Mouse (Mus musculus) adrenal gland, postnatal 36 days (tissue): ENCODE measurements around the gene Gps2. TPM values are rescaled to one million over a fixed set of nuclear protein-coding genes. Genes with fewer than 3 reads are reported as not detected.

ENCODE experiments used
- DNase-seq, 2 experiments: peaks; one replicate each; pipeline ENCODE4 v3.0.0; 2021; ENCODE audit warnings: mixed read lengths in 1 of 2
- long read RNA-seq, 2 experiments: library from polyadenylated mRNA; stranded (forward); transcript quantifications; one replicate each; pipeline ENCODE4 v2.0.0; 2021; ENCODE audit warnings: borderline sequencing depth in 2 of 2
- total RNA-seq, 2 experiments: library from RNA; stranded (reverse); gene quantifications; 2 replicates each; pipeline ENCODE4 v1.2.3; 2021

Gene Gps2
- 10 to 100 TPM; 47.1 to 47.6 TPM for total RNA-seq
- long read RNA-seq, experiment 1, transcript Gps2-201 (10 exons, 1,220 nt), result minor isoform, 12 of 62 reads
- long read RNA-seq, experiment 1, transcript Gps2-203 (11 exons, 1,159 nt), result major isoform, 15 of 62 reads
- long read RNA-seq, experiment 1, partial matches to known transcripts, result 27 of 62 reads
- long read RNA-seq, experiment 1, other reads (novel, unspliced or antisense), result 8 of 62 reads
- long read RNA-seq, experiment 2, transcript Gps2-203 (11 exons, 1,159 nt), result major isoform, 12 of 29 reads
- long read RNA-seq, experiment 2, transcript Gps2-201 (10 exons, 1,220 nt), result minor isoform, 7 of 29 reads
- long read RNA-seq, experiment 2, partial matches to known transcripts, result 3 of 29 reads
- long read RNA-seq, experiment 2, other reads (novel, unspliced or antisense), result 7 of 29 reads

DNA sequence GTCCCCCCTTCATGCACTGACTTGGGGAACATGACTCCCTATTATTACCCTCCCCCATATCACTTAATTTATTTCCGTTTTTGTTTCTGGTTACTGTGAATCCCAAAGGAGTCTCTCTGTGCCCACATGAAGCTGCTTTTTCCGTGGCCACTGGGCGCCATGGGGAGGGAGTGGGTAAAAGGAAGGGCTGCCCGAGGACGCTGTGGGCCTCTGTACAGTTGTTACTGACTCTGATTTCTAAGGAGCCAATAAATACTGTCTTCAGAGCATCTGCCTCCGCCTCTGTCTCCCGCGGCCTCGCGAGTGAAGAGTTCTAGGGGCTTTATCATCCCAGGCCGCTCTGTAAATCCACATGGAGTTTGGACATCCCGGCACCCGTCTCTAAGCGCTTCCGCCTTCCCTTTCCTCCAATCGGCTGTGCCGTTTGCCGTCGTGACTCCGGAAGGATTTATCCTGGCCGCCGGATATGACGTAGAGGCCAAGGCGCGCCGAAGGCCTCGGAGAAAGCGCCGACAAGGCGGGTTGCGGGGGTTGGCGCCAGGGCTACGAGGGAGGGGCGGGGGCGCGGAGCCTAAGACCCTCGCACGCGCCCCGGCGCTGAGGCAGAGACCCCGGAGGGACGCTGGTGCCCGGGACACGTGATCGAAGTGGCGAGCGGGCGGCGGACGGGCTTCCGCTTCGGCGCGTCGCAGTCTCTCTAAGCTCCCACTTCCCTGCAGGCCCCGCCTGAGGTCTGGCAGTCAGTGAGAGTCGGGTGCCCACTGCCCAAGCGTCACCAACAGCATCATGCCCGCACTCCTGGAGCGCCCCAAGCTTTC, at the start of gene Gps2:
Gene Gps2, plus strand, starts transcription at position 335 of the 818 bp plus-strand sequence.
- peak; percentile 93 to 94 for DNase-seq

DNA sequence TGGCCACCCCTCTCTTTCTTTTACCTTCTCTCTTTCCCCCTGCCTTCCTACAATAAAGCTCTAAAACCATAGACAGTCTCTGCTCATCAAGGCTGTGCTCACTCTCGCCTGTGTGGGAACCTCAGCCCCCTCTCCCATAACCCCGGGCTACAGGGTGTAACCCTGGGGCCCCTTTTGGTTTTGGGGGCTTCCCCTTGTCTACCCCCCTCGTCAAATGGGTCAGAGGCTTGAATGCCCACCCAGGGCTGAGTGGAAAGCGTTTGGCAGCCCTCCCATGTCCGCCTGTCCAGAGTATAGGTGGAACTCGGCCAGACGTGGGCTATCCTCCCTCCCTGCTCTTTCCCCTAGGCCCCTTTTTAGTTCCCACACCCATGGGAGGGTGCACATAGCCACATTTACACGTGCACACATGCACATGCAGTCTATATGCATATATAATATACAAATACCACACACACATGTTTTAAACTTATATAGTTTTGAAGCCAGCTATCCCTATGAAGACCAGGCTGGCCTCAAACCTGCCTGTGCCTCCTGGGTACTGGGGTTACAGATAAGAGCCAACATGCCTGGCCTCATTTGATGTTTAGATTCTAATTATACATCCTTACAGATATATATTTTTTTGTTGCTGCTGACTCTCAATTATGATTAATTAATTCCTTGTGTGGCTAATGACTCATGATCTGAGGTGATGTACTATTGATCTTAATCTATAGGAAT, 49.4 kb upstream of the Gps2 start:
- no peak for DNase-seq

DNA sequence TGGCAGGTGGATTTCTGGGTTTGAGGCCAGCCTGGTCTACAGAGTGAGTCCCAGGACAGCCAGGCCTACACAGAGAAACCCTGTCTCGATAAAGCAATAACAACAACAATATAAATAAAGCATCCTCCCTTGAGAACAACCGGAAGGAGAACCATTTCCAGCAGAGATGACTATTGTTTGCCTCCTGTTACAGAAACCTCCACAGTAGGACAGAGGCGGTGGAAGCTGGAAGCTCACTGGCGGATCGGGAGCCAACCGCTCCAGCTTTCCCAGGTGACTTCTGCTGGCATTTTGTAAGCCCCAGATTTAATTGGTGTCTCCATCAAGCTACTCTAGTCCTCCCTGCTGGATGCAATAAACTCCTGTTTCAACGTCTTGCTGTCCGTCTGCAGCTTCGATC, 48.1 kb upstream of the Gps2 start:
- DNase-seq, result no peak

DNA sequence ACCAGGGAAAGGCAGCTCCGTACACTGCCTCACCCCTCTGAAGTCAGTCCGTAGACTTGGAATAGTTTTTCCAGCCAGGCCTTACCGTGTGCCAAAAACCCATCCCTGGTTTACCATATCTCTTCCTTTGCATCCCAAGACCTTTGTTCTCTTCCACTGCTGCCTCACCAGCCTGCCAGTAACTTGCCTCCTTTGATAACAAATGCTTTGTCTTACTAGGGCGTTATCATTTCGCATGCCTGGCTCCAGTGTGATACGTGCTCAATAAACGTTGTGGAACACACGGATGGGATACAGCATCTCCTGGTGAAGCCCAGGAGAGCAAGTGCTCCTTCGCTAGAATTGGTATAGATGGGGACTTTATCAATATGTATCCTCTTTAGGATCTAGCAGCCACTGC, 46.4 kb upstream of the Gps2 start:
- no peak for DNase-seq

DNA sequence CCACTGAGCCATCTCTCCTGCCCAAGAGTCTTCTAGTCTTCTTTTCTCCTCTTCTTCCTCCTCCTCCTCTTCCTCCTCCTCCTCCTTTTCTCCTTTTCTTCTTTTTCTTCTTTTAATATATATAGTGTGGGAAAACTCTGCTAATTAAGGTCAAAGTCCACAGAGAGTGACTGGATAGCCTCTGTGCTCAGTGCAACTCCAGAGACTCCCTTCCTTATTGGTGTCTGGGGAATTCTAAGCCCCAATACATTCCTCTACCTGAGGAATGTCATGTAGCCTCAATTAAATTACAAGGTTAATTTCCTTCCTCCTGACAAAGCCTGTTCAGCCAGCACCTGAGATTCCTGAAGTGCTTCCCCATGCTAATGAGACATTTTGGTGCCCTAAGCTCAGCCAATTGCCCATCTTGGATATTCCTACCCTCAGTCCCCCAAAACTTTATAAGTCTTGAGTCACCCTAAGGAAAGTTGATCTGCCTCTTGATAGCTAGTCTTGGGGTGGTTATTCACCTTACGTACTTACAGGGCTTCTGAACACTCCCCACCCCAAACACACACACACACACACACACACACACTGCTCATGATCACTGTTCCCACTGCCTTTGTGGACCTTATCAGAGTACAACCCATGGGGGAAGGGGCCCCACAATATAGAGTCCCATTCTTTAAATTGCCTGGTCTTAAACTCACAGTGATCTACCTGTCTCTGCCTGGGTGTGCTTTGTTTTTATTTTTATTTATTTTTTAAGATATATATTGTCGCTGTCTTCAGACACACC, 43.2 kb upstream of the Gps2 start:
- DNase-seq, result no peak

DNA sequence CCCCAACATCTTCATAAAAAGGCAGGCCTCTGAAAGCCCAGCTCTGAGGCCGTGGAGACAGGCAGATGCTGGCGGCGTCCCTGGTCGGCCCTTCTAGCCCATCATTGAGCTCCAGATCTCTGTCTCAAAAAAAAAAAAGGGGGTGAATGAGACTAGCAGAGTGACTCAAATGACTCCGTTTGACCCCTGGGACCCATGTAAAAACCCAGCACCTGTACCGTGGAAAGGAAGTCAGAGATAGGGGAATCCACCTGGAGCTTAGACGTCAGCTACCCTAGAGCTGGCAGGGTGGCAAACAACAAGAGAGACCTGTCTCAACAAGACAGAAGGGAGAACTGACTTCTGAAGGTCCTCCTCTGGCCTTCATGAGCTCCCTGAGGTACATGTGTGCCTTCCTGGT, 41.9 kb upstream of the Gps2 start:
- DNase-seq, result no peak

DNA sequence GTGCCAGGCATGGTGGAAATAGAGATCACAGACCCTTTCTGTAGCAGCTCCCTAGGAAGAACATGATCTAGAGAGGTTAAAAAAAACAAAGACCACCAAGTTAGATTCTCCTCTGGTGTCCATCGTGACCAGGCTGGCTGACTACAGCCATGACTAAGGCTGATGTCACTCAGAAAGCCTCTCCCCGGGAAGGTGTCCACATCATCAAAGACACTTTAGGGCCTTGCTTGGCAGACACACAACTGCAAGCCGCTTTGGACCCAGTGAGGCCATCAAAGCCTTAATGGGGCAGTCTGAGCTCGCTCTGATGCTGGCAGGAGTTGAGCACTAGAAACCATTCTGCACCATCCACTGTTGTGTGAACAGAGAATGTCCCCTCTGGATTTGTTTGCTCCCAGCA, 41.2 kb upstream of the Gps2 start:
- peak; percentile 46 to 48 for DNase-seq

DNA sequence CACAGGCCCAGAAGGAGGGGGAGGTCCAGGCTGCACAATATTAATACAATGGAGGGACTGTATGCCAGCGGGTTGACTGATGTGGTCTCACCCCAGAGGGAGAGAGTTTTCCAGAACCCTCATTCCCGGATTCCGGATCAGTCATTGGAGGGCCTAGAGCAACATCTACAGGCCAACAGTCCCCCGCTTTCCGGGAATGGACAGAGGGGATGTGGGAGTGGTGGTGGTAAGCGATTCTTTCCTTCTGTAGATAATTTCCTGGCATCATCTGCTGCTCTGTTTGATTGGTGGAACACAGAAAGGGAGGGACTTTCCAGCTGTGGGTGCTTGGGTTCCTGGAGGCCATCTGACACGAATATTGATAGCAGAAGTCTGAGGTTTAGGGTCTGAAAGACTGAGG, 37.5 kb upstream of the Gps2 start:
- no peak for DNase-seq

DNA sequence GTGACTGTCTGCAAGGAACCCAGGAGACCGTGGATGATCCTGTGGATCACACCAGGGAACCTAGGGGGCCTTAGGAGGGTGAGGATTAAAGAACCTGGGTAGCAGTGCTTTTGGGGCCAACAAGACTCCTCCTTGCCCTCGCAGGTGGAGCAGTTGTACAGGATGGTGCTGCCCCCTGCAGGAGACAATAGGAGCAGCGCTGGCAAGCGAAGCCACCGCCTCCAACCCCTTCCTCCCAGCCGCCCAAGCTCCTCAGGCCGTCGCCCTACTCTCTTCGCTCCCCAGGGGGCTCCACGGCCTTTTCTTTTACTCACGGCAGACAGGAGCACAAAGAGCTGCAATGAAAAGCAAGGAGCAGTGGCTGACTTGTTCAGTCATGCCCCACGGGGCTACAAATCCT, 36.8 kb upstream of the Gps2 start:
- peak; percentile 87 to 92 for DNase-seq

DNA sequence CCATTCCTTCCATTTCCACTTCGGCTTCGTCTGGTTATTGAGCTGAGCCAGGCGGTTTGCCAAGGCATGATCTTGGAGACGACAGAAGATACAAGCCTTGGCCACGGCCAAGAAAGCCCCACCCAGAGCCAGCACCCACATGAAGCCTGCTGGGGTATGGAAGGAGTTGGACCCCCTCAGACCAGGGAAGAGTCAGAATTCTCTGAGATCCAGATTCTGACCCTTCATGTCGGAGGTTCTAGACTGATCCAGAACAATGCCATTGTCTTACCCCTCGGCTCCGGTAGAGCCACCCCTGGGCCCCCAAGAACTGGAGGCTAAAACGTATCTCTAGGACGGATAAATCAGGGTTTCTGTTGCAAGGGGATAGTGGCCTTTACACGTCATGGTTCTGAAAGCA, 35.8 kb upstream of the Gps2 start, which contains the start of gene Tmem95:
Gene Tmem95, minus strand, starts transcription at position 141 of the 400 bp plus-strand sequence.
- no peak for DNase-seq

DNA sequence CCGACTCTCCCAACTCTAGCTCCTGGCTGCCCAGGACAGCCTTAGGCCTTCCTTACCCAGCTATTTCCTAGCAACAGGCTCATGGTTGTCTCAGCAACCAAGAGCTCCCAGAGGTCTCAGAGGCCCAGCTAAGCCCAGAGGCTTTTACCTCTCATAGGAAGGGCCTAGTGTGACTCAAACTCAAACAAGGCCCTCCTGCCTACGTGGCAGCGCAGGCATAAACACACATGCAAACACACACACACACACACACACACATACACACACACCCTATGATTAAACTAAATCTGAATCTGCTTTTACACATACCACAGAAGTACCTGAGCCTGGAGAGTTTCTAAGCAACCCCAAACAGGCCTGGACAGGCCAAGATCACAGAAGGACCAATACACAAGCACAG, 35.3 kb upstream of the Gps2 start:
- DNase-seq, result no peak

DNA sequence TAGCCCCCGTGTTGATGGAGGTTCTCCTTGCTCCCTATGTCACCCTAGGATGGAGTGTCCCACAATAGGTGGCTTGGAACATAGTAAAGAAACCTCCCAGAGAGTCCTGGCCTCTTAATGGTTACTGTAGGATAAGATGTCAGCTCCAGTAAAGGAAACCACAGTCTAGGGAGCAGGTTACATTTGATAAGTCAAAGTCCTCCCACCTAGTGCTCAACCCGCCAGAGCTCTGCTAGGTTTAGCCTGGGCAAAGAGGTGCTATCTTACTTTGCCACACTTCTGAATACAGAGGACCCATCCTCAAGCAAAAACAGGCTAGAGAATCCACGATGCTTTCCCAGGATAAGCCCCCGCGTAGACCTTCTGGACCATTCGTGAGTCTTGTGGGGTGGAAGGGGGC, 34.7 kb upstream of the Gps2 start:
- no peak for DNase-seq

DNA sequence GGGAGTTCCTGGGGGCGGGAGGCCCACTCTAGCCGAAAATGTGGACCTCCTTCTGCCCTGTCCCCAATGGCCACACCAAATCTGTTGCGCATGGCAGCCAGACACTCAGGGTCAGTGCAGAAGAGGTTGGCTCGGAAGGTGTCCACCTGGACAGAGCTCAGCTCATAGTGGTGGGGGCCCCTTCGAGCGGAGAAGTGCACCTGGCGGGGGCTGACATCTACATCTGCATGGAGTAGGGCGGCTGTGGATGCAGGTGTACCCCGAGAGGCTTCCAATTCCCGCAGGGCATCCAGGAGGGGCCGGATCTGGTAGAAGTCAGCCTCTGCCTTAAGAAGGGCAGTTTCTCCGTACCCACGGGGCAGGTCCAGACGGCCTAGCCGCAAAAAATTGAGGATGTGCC, 34.0 kb upstream of the Gps2 start:
- no peak for DNase-seq

DNA sequence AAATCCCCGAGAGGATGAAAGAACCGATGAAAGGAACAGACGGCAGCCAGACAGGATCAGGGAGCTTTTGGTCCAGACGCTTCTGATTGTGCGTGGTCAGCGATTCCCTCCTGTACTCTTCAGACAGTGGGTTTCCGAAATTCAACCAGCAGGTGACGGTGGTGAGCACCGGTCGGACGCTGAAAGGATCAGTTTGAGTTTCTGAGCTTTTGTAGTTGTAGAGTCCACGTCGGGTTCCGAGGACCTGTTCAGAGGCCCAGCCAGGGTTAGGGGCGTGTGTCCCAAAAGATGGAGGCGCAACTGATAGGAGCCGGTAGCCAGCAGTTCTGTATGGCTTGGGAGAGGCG, 33.2 kb upstream of the Gps2 start:
- peak; percentile 70 to 79 for DNase-seq

DNA sequence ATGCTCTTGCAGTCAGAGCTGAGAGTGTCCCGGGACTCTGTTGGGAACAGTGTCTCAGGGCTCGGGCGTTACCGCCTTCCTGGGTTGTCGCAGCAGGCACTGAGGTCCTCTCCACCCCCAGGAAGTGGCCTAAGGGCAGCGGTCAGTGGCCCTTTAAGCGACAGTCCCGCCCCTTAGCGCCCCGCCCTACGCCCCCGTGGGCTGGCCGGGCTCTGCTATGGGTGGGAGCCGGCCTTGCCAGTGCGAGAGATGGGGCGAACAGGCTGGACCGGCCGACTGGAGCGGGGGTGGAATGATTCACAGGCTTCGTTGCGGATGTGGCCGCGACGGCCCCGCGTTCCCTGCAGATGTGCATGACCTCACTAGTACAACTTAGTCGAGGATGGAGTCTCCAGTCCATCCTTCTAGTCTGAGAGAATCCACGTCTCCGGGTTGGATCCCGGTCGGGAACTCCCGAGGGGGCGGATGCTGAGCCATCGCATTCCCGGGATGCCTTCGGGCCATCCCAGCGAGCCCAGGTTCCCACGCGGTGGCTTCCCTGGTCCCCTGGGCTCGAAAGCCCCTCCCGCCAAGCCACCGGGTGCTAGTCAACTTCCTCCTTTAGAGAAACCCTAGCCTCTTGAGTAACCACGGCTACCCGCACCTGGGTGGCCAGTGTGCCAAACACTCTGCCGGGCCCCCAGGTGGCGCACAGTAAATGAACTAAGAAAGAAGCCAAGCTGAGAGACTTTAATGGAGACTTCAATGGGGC, 32.7 kb upstream of the Gps2 start, which contains the start of gene Kctd11:
Gene Kctd11, minus strand, starts transcription at position 554 of the 751 bp plus-strand sequence.
- peak; percentile 96 for DNase-seq

DNA sequence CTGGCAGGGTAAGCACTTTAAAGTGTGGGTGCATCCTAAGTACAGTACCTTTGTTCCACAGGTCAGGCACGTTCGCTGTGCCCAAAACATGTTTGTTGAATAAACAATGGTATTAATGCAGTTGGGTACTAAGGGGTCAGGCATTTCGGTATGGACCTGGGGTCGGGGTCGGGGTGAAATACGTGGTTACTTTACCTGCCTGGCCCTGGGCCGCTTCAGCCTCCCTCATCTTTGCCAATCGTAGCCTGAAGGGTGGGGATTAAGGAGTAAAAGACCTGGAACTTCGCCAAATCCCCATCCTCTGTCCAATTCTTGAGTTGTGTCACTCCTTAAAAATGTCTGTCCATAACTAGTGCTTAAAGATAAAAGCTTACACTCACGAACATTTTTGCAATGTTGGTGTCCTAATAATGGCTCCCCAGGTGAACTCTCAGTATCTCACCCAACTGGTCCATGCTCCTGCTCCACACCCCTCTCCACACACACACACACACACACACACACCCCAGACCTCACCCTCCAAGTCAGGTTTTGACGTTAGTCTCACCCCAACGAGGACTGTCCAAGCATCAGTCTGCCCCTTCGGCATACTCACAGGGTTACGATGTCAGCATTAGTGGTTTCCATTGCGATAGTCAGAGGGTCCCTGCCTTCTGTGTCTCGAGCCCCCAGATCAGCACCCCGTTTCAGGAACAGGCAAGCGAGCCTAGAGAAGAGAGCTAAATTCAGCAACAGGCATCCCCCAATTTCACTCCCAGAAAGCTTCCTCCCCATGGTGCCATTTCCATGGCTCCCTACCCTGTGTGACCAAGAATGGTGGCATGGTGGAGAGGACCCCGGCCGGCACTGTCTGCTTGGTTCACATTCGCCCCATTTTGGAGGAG, 31.7 kb upstream of the Gps2 start:
- DNase-seq, result no peak

DNA sequence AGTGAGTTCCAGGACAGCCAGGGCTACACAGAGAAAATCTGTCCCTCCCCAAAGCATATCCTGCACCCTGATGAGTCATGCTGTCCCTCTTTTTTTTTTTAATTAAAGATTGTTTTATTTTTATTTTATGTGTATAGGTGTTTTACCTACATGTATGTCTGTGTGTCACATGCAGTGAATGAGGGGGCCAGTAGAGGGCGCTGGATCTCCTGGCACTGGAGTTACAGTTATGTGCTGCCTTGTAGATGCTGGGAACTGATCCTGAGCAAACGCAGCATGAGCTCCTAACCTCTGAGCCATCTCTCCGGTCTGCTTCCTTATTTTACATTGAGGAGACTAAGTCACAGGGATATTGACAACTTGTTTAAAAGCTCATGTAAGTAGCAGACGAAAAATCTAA, 30.6 kb upstream of the Gps2 start:
- no peak for DNase-seq

DNA sequence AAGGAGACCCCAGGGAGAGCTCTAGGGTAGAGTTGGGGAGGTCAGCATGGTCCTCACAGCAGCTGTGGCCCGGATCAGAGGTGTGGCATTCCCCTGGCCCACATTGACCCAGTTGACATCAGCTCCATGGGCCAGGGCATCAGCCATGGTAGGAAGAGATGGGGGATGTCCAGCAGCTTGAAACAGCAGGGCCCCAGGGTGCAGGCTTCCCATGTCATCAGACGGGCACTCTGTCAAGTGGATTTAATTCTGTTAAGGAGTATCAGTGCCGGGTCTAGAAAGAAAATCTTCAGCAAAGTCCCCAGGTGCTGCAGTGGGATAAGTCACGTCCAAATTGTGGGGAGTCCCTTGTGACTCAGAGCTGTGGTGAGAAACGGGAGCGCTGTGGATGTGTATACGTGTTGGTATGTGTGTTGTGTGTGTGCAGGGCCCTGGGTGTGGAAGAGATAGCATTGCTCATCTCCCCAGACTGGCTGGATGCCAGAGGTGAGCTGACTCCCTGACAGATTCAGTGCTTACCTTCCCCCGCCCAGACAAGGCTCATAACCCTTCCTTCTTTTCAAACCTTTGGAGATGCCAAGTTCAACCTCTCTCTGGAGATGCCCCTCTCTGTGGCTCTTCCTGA, 30.0 kb upstream of the Gps2 start:
- no peak for DNase-seq

DNA sequence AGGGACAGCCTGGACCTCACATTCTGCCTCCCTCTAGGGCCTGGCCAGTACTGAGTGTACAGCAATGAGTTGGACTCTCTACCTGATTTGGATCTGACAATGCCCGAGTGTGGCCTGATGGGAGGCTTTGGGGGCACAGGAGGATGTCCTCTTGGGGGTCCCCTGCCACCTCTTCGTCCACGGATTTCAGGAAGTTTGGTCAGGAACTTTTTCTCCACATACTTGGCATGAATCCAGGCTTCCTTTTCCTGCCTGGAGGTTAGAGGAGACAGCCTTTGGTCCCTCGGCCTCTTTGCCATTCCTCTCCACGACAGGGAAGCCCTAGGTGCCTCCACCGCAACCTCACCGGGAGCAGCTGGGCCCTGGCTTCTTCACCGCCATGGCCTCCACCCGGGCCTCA, 29.4 kb upstream of the Gps2 start:
- no peak for DNase-seq

DNA sequence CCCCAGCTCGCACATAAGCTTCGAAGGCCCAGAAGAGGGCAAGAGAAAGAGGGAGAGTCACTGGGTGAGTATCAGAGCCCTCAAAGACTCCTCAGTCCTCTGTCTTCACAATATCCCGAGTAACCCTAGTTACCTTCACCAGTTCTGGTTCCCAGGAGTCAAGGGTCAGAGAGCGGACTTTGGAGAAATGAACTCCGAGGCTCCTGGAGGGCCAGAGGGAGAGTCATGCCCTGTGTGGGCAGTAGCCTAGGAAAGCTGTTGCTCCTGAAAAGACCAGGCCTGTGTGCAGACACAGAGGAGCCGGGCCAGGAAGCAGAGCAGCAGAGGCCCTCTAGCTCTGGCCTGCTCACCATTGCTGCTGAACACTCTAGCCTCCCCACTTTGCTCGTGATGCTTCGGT, 29.0 kb upstream of the Gps2 start:
- no peak for DNase-seq
